Mouse (Mus musculus) neural tube, embryonic 11.5 days (tissue): ENCODE results near the gene Fam207a. TPM values are rescaled to one million over a fixed set of nuclear protein-coding genes. Genes with fewer than 3 reads are reported as not detected.

ENCODE experiments used
- ATAC-seq: fragments of 200-750 bp; cut with Nextera tagmentation; 2 replicates; pipeline ENCODE4 v1.8.0; 2017; ENCODE audit warnings: moderate number of reproducible peaks, mild to moderate bottlenecking, moderate TSS enrichment, moderate library complexity; ENCODE audit not compliant: insufficient read depth, low FRiP score, low TSS enrichment
- DNase-seq: peaks from one replicate; pipeline ENCODE4 v3.0.0-alpha.2; 2015; ENCODE audit warnings: low spot score
- H3K27ac ChIP-seq: fragments of 300-500 bp; sonication (generic); 2 replicates; pipeline ENCODE4 v1.5.1; 2014; ENCODE audit warnings: low read depth, mild to moderate bottlenecking, low read length
- H3K27me3 ChIP-seq: fragments of 300-500 bp; sonication (generic); 2 replicates; pipeline ENCODE4 v1.6.1; 2014; ENCODE audit warnings: mild to moderate bottlenecking, low read length, mixed read lengths; ENCODE audit not compliant: control insufficient read depth, insufficient read depth
- H3K36me3 ChIP-seq: fragments of 300-500 bp; sonication (generic); 2 replicates; pipeline ENCODE4 v1.6.1; 2014; ENCODE audit warnings: mild to moderate bottlenecking, low read length, moderate library complexity, mixed read lengths; ENCODE audit not compliant: control insufficient read depth, insufficient read depth
- H3K4me1 ChIP-seq: fragments of 300-500 bp; sonication (generic); 2 replicates; pipeline ENCODE4 v1.6.1; 2014; ENCODE audit warnings: low read length, mixed read lengths; ENCODE audit not compliant: control insufficient read depth, insufficient read depth
- H3K4me2 ChIP-seq: fragments of 300-500 bp; sonication (generic); 2 replicates; pipeline ENCODE4 v1.6.1; 2014; ENCODE audit warnings: low read depth, mild to moderate bottlenecking, moderate library complexity
- H3K4me3 ChIP-seq: fragments of 300-500 bp; sonication (generic); 2 replicates; pipeline ENCODE4 v1.5.1; 2014; ENCODE audit warnings: low read depth, low read length
- H3K9ac ChIP-seq: fragments of 300-500 bp; sonication (generic); 2 replicates; pipeline ENCODE4 v1.6.1; 2014; ENCODE audit warnings: mild to moderate bottlenecking, low read length
- H3K9me3 ChIP-seq: fragments of 300-500 bp; sonication (generic); 2 replicates; pipeline ENCODE4 v1.6.1; 2016; ENCODE audit warnings: low read length; ENCODE audit not compliant: control insufficient read depth
- WGBS: fragments of 180-500 bp; shearing (Covaris S2); extraction: QIAGEN DNeasy Blood & Tissue Kit; methylation state at CpG from one replicate; pipeline ENCODE4 v1.1.7; 2014; 5-methylcytosine and 5-hydroxymethylcytosine counted together
- polyA plus RNA-seq: library from polyadenylated mRNA; unstranded; fragments of >200 nt; fragmentation: Nextera tagmentation; extraction: Ambion mirVana; gene quantifications from 2 replicates; pipeline ENCODE4 v1.2.1, GENCODE M21; 2014

Fam207a gene
- polyA plus RNA-seq, 1 experiment from 2014 or later: 49.0 TPM

- WGBS: 82% methylated on average over 11 of the region's 11 CpGs
- no peak for ATAC-seq
- DNase-seq: no peak
- Histone ChIP-seq H3K4me1 (no peaks in the 10 kb centered on the region), H3K4me3 (no peak overlapping the region), H3K9ac (no peak overlapping the region), H3K36me3 (no peaks in the 10 kb centered on the region), H3K9me3 (no peaks in the 10 kb centered on the region), H3K27me3 (no peaks in the 10 kb centered on the region), H3K4me2 (no peak overlapping the region), H3K27ac (no peak overlapping the region)
Measured at GRCm38 (mm10) chr10:77537215-77538209, 21.9 kb upstream of the Fam207a start.

- ATAC-seq: no peak
- no peaks in the 10 kb centered on the region for H3K36me3 ChIP-seq
- no peaks in the 10 kb centered on the region for H3K27me3 ChIP-seq
- H3K4me3 ChIP-seq: no peak overlapping the region
- WGBS: 71% methylated on average over 8 of the region's 8 CpGs
- H3K9ac ChIP-seq: no peak overlapping the region
- H3K4me1 ChIP-seq: no peaks in the 10 kb centered on the region
- H3K4me2 ChIP-seq: no peak overlapping the region
- no peak overlapping the region for H3K27ac ChIP-seq
- no peaks in the 10 kb centered on the region for H3K9me3 ChIP-seq
- no peak for DNase-seq
Measured at GRCm38 (mm10) chr10:77536727-77537126, 21.1 kb upstream of the Fam207a start.

- DNase-seq: no peak
- H3K4me1 ChIP-seq: no peaks in the 10 kb centered on the region
Measured at GRCm38 (mm10) chr10:77532020-77532413, 16.4 kb upstream of the Fam207a start.

DNA sequence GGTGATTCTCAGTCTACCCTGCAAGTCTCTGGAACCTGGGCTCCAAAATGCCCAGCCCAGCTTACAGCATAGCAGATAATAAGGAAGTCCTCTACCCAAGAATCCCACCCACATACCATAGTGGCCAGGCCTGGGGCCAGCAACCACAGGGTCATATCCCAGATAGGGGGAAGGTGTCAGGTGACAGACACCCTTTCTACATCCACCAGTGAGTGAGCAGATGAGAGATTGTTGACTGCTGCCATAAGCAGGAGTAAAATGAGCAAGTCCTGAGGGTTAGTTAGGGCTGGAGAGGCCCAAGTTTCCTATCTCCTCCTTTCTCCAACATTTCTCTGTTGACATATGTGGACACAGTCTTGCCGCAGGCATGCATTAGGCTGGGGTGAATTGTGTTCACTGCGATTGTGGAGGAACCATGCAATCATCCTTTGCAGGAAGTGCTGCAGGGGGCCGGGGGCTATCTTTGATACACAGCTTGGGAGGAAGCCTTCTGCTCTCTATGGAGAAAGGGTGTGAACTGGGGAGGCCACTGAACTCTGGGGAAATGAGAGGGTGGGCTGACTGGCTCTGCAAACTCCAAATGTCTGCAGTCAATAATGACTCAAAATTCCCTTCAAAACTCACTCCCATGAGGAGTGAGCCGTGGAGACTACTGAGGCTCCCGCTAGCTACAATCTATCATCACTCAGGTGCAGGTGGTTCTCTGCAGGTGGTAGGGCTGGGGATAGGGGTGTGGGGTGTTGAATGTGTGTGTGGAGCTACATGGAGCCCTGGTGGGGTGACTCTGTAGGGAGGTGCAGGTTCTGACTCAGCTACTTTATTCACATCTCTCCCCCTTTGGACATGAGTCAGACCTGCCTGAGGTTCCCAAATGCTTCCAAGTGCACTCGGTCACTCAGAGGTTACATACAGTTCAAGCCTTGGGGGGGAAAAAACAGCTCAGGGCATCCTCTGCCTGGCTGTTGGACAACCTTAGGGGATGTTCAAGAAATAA lies 15.7 kb upstream of the Fam207a start:
- no peak overlapping the region for H3K27ac ChIP-seq
- no peak overlapping the region for H3K4me2 ChIP-seq
- no peaks in the 10 kb centered on the region for H3K27me3 ChIP-seq
- DNase-seq (no peak), ATAC-seq (no peak)
- no peaks in the 10 kb centered on the region for H3K4me1 ChIP-seq
- no peak overlapping the region for H3K4me3 ChIP-seq
- no peak overlapping the region for H3K9ac ChIP-seq
- H3K36me3 ChIP-seq: no peaks in the 10 kb centered on the region
- no peaks in the 10 kb centered on the region for H3K9me3 ChIP-seq
- WGBS: 84% methylated on average over 6 of the region's 6 CpGs

More at GRCm38 (mm10) chr10:77532020-77532413, 16.4 kb upstream of the Fam207a start:
- Histone ChIP-seq H3K4me3 (no peak overlapping the region), H3K36me3 (no peaks in the 10 kb centered on the region), H3K27ac (no peak overlapping the region), H3K9me3 (no peaks in the 10 kb centered on the region), H3K27me3 (no peaks in the 10 kb centered on the region), H3K4me2 (no peak overlapping the region), H3K9ac (no peak overlapping the region)
- no peak for ATAC-seq
- 80% methylated on average over 1 of the region's 1 CpGs for WGBS

- 68% methylated on average over 9 of the region's 9 CpGs for WGBS
- H3K27ac ChIP-seq: no peak within 1 kb of the TSS
- no peak for DNase-seq
- H3K27me3 ChIP-seq: no peaks in the 10 kb centered on the region
- no peaks in the 10 kb centered on the region for H3K4me1 ChIP-seq
- H3K36me3 ChIP-seq: no peaks in the 10 kb centered on the region
- no peak within 1 kb of the TSS for H3K4me2 ChIP-seq
- no peak within 1 kb of the TSS for H3K4me3 ChIP-seq
- H3K9ac ChIP-seq: no peak within 1 kb of the TSS
- no peaks in the 10 kb centered on the region for H3K9me3 ChIP-seq
- no peak for ATAC-seq
Measured at GRCm38 (mm10) chr10:77530140-77530539, 14.6 kb upstream of the Fam207a start, which contains the start of gene Itgb2. Gene Itgb2, plus strand, starts transcription at chr10:77530252.

- no peak overlapping the region for H3K9ac ChIP-seq
- no peak for DNase-seq
- H3K4me2 ChIP-seq: no peak overlapping the region
- no peaks in the 10 kb centered on the region for H3K36me3 ChIP-seq
- H3K9me3 ChIP-seq: no peaks in the 10 kb centered on the region
- H3K4me3 ChIP-seq: no peak overlapping the region
- ATAC-seq: no peak
- H3K27me3 ChIP-seq: no peaks in the 10 kb centered on the region
- H3K4me1 ChIP-seq: no peaks in the 10 kb centered on the region
- H3K27ac ChIP-seq: no peak overlapping the region
- 96% methylated on average over 6 of the region's 6 CpGs for WGBS
Measured at GRCm38 (mm10) chr10:77528634-77529033, 13.0 kb upstream of the Fam207a start.

- Histone ChIP-seq H3K27me3 (no peaks in the 10 kb centered on the region), H3K4me2 (no peak overlapping the region), H3K9ac (no peak overlapping the region), H3K9me3 (no peaks in the 10 kb centered on the region), H3K27ac (no peak overlapping the region), H3K4me1 (0 out of 2 replicates have a peak, but pooled peaks cover 3% of the 10 kb centered on the region), H3K4me3 (no peak overlapping the region), H3K36me3 (no peaks in the 10 kb centered on the region)
- no peak for DNase-seq
- WGBS: 80% methylated on average over 2 of the region's 2 CpGs
- ATAC-seq: no peak
Measured at GRCm38 (mm10) chr10:77526488-77526887, 10.9 kb upstream of the Fam207a start.

- DNase-seq (no peak), ATAC-seq (no peak)
- no peak overlapping the region for H3K9ac ChIP-seq
- H3K4me2 ChIP-seq: no peak overlapping the region
- WGBS: 73% methylated on average over 7 of the region's 7 CpGs
- no peaks in the 10 kb centered on the region for H3K27me3 ChIP-seq
- H3K4me1 ChIP-seq: 0 out of 2 replicates have a peak, but pooled peaks cover 3% of the 10 kb centered on the region
- H3K27ac ChIP-seq: no peak overlapping the region
- no peak overlapping the region for H3K4me3 ChIP-seq
- no peaks in the 10 kb centered on the region for H3K36me3 ChIP-seq
- no peaks in the 10 kb centered on the region for H3K9me3 ChIP-seq
Measured at GRCm38 (mm10) chr10:77523321-77523720, 7.7 kb upstream of the Fam207a start.
